Mouse (Mus musculus) ES-Bruce4 (cell line): ENCODE measurements around the gene Ddx5.

Experiments used
- CTCF ChIP-seq: IDR thresholded peaks from one replicate; pipeline ENCODE4 v1.8.1; 2011; ENCODE audit warnings: low read depth, low read length
- POLR2A ChIP-seq: IDR thresholded peaks from one replicate; pipeline ENCODE4 v1.8.1; 2011; ENCODE audit warnings: low read length; ENCODE audit not compliant: insufficient read depth

GRCm38 (mm10) chr11:106817156-106817555, 28.2 kb upstream of the Ddx5 start:
- no peak for TF ChIP-seq CTCF
- TF ChIP-seq POLR2A: no peak
